Mouse (Mus musculus): Measurements from ENCODE around the gene Msh4.

GRCm38 (mm10) chr3:153904586-153904985 is 1.4 kb downstream of the Msh4 start:
- TF ChIP-seq POLR2A (IDR thresholded peaks at IDR 0.05; ENCODE audit: extremely low read depth, insufficient read depth, low read length) (no peak), CTCF (IDR thresholded peaks at IDR 0.05; ENCODE audit: low read depth, low read length) (peak; percentile 84)
